Mouse (Mus musculus): Measurements from ENCODE around the gene Abcf3.

- no peak for TF ChIP-seq TAL1 (IDR thresholded peaks at IDR 0.05; ENCODE audit: low read length)
- TF ChIP-seq GATA1 (IDR thresholded peaks at IDR 0.05; ENCODE audit: low read length): no peak
Measured at GRCm38 (mm10) chr16:20506000-20506399, 42.4 kb upstream of the Abcf3 start.
